ENCODE assay signal across 19 mouse cellular contexts in genomic region chr1:36922623-36923421, GRCm38 (mm10). TPM values are rescaled to one million over a fixed set of nuclear protein-coding genes. Genes with fewer than 3 reads are reported as not detected.
DNase-seq lines count a peak whose midpoint lies in the region; ATAC-seq and TF ChIP-seq lines count a peak whose summit lies in the region.
"Had no signal": no experiment of that assay in that cellular context is flagged by ENCODE, and none has a peak within 500 bp of the region (broad histone marks: within the 10 kb centered on the region; RNA-seq: fewer than 3 reads in every experiment).

No protein-coding gene starts in this region.

- WGBS in heart, embryonic 13.5 days: 84% methylated on average over 4 of the region's 4 CpGs
- 82% methylated on average over 4 of the region's 4 CpGs for WGBS in heart, embryonic 11.5 days (ENCODE audit: insufficient replicate concordance)
- WGBS in bone marrow, adult 2 months: 78% methylated on average over 4 of the region's 4 CpGs
- 51% methylated on average over 4 of the region's 4 CpGs for WGBS in liver, embryonic 15.5 days (ENCODE audit: insufficient replicate concordance)
- WGBS in lung, postnatal 0 days: 95% methylated on average over 4 of the region's 4 CpGs

- no peaks in the 10 kb centered on the region for H3K36me3 ChIP-seq in heart, embryonic 13.5 days
- no peaks in the 10 kb centered on the region for H3K36me3 ChIP-seq in heart, embryonic 11.5 days (ENCODE audit: control insufficient read depth, insufficient read depth, low read length)
- 0 out of 2 replicates have a peak, but pooled peaks cover 4% of the 10 kb centered on the region for H3K36me3 ChIP-seq in liver, embryonic 15.5 days (replicated peaks)
- no peaks in the 10 kb centered on the region for H3K36me3 ChIP-seq in lung, postnatal 0 days (ENCODE audit: insufficient read depth, low read length)
- H3K36me3 ChIP-seq: embryonic facial prominence, embryonic 10.5 days; limb, embryonic 15.5 days had no signal

- no peak for TF ChIP-seq CTCF in bone marrow, adult 2 months (IDR thresholded peaks at IDR 0.05; ENCODE audit: control insufficient read depth, insufficient read depth, low read length)
- TF ChIP-seq CTCF in lung, postnatal 0 days (IDR thresholded peaks at IDR 0.05): no peak

- peak; percentile 70 for DNase-seq in 416B (ENCODE audit: low read depth)
- no peak for DNase-seq in kidney, adult 8-10 months
- no peak for DNase-seq in lung, postnatal 0 days (ENCODE audit: low spot score)
- DNase-seq in thymus, postnatal 25 days: no peak
- DNase-seq: cerebellum, adult 11 months; cerebellum, postnatal 25 days; gastrocnemius, postnatal 36 days; kidney, postnatal 14 days; layer of hippocampus, adult 9-11 months; spleen, adult 18-20 months had no signal

- TF ChIP-seq POLR2A in bone marrow, adult 2 months (IDR thresholded peaks at IDR 0.05; ENCODE audit: borderline replicate concordance, control insufficient read depth, low read depth, low read length): no peak

- H3K4me1 ChIP-seq in heart, embryonic 13.5 days: peaks cover 90% of the 10 kb centered on the region
- peaks cover 64% of the 10 kb centered on the region for H3K4me1 ChIP-seq in heart, embryonic 11.5 days (ENCODE audit: control insufficient read depth, insufficient read depth, low read length)
- peaks cover 18% of the 10 kb centered on the region for H3K4me1 ChIP-seq in bone marrow, adult 2 months (ENCODE audit: control insufficient read depth, insufficient read depth, low read length)
- peaks cover 96% of the 10 kb centered on the region for H3K4me1 ChIP-seq in liver, embryonic 15.5 days (replicated peaks)
- H3K4me1 ChIP-seq in lung, postnatal 0 days (ENCODE audit: insufficient read depth, low read depth, low read length): peaks cover 28% of the 10 kb centered on the region; the same call in 1 of the 2 replicates

- no peaks in the 10 kb centered on the region for H3K9me3 ChIP-seq in heart, embryonic 13.5 days
- H3K9me3 ChIP-seq in heart, embryonic 11.5 days (replicated peaks; ENCODE audit: control insufficient read depth, low read length): no peaks in the 10 kb centered on the region
- no peaks in the 10 kb centered on the region for H3K9me3 ChIP-seq in liver, embryonic 15.5 days (replicated peaks)
- H3K9me3 ChIP-seq in lung, postnatal 0 days (ENCODE audit: low read length): no peaks in the 10 kb centered on the region
- H3K9me3 ChIP-seq: embryonic facial prominence, embryonic 10.5 days; limb, embryonic 15.5 days had no signal

- no peak for ATAC-seq in heart, embryonic 13.5 days (ENCODE audit: extremely low read depth, insufficient number of reproducible peaks, low FRiP score, low TSS enrichment)
- ATAC-seq in heart, embryonic 11.5 days (replicated peaks; ENCODE audit: insufficient number of reproducible peaks, low FRiP score, low TSS enrichment): no peak
- no peak for ATAC-seq in liver, embryonic 15.5 days (ENCODE audit: insufficient read depth)
- ATAC-seq in lung, postnatal 0 days: no peak
- ATAC-seq: activated CD4-positive, CD25-positive, alpha-beta regulatory T cell, adult 4 months; inflammation-experienced regulatory T-cells, adult 6 months had no signal

- peak overlapping the region; percentile 9; the same call in 1 of the 2 replicates for H3K4me2 ChIP-seq in heart, embryonic 13.5 days
- no peak overlapping the region for H3K4me2 ChIP-seq in heart, embryonic 11.5 days
- peak overlapping the region; percentile 77 for H3K4me2 ChIP-seq in liver, embryonic 15.5 days
- no peak overlapping the region for H3K4me2 ChIP-seq in lung, postnatal 0 days (replicated peaks; ENCODE audit: low read depth, low read length)
- H3K4me2 ChIP-seq: limb, embryonic 15.5 days; midbrain, embryonic 11.5 days had no signal

- H3K4me3 ChIP-seq in heart, embryonic 13.5 days: no peak overlapping the region
- H3K4me3 ChIP-seq in heart, embryonic 11.5 days (ENCODE audit: low read depth, low read length): no peak overlapping the region
- no peak overlapping the region for H3K4me3 ChIP-seq in bone marrow, adult 2 months (replicated peaks; ENCODE audit: control insufficient read depth, low read depth, low read length)
- H3K4me3 ChIP-seq in liver, embryonic 15.5 days (replicated peaks): peak overlapping the region; percentile 15
- H3K4me3 ChIP-seq in lung, postnatal 0 days (ENCODE audit: low read depth, low read length): no peak overlapping the region
- H3K4me3 ChIP-seq: embryonic facial prominence, embryonic 10.5 days; limb, embryonic 15.5 days had no signal

- H3K9ac ChIP-seq in heart, embryonic 13.5 days: no peak overlapping the region
- H3K9ac ChIP-seq in heart, embryonic 11.5 days (ENCODE audit: low read depth, low read length): no peak overlapping the region
- H3K9ac ChIP-seq in liver, embryonic 15.5 days: peak overlapping the region; percentile 16; the same call in 1 of the 2 replicates
- H3K9ac ChIP-seq in lung, postnatal 0 days (replicated peaks; ENCODE audit: low read depth): no peak overlapping the region
- H3K9ac ChIP-seq: limb, embryonic 15.5 days had no signal

- H3K27me3 ChIP-seq in heart, embryonic 13.5 days (replicated peaks): no peaks in the 10 kb centered on the region
- H3K27me3 ChIP-seq in heart, embryonic 11.5 days (ENCODE audit: control insufficient read depth, insufficient read depth, low read length): no peaks in the 10 kb centered on the region
- H3K27me3 ChIP-seq in liver, embryonic 15.5 days: no peaks in the 10 kb centered on the region
- H3K27me3 ChIP-seq in lung, postnatal 0 days (replicated peaks; ENCODE audit: insufficient read depth, low read length): no peaks in the 10 kb centered on the region
- H3K27me3 ChIP-seq: limb, embryonic 15.5 days had no signal

- H3K27ac ChIP-seq in heart, embryonic 13.5 days (replicated peaks): no peak overlapping the region
- no peak overlapping the region for H3K27ac ChIP-seq in heart, embryonic 11.5 days (ENCODE audit: low read depth, low read length)
- H3K27ac ChIP-seq in bone marrow, adult 2 months (ENCODE audit: control insufficient read depth, insufficient read depth, low read depth, low read length, poor library complexity): peak overlapping the region; percentile 59
- H3K27ac ChIP-seq in liver, embryonic 15.5 days (replicated peaks): peak overlapping the region; percentile 100
- no peak overlapping the region for H3K27ac ChIP-seq in lung, postnatal 0 days (ENCODE audit: low read length)
- H3K27ac ChIP-seq: embryonic facial prominence, embryonic 10.5 days; limb, embryonic 15.5 days had no signal

- no peak for TF ChIP-seq EP300 in lung, postnatal 0 days (IDR thresholded peaks at IDR 0.05)

RNA-seq across cellular contexts. Expression of gene Tmem131, which starts 20.6 kb away (rescaled TPM):
- polyA plus RNA-seq in heart, embryonic 13.5 days (2015; fragmentation: Nextera tagmentation; extraction: Ambion mirVana): 5.8 and 6.5 TPM in 2 replicates
- 10.6 and 11.4 TPM in 2 replicates for polyA plus RNA-seq in heart, embryonic 11.5 days (2014; fragmentation: Nextera tagmentation; extraction: Ambion mirVana)
- polyA plus RNA-seq in bone marrow, adult 2 months (2011; ENCODE audit: insufficient read depth, insufficient read length, low replicate concordance, missing spikeins): 14.3 and 46.6 TPM in 2 replicates
- 8.0 and 8.6 TPM in 2 replicates for polyA plus RNA-seq in liver, embryonic 15.5 days (2015; fragmentation: Nextera tagmentation; extraction: Ambion mirVana)
- 5.9 and 6.0 TPM in 2 replicates for polyA plus RNA-seq in lung, postnatal 0 days (2015; fragmentation: Nextera tagmentation; extraction: Ambion mirVana)

Comparison
In these comparisons a context has a peak if more than half of its experiments do, and no peak if none do; other contexts are left out.
1. H3K4me2 ChIP-seq: peak in heart, embryonic 13.5 days (single experiment) and liver, embryonic 15.5 days (single experiment); none in heart, embryonic 11.5 days (single experiment) and lung, postnatal 0 days (single experiment).
2. H3K27ac ChIP-seq: peak in bone marrow, adult 2 months (single experiment) and liver, embryonic 15.5 days (single experiment); none in heart, embryonic 13.5 days (single experiment), heart, embryonic 11.5 days (single experiment) and lung, postnatal 0 days (single experiment).